Mouse (Mus musculus) embryonic fibroblast, embryonic 13.5 days (primary cell): ENCODE measurements around the gene Itln1.

Source experiments
- CTCF ChIP-seq: IDR thresholded peaks from 2 replicates; pipeline ENCODE4 v1.5.1; 2011; ENCODE audit warnings: mild to moderate bottlenecking, control low read depth, low read length, moderate library complexity, borderline replicate concordance; ENCODE audit not compliant: insufficient read depth
- POLR2A ChIP-seq: IDR thresholded peaks from 2 replicates; pipeline ENCODE4 v1.6.1; 2011; ENCODE audit warnings: low read depth, mild to moderate bottlenecking, control low read depth, low read length, moderate library complexity

GRCm38 (mm10) chr1:171551326-171551725, 16.2 kb upstream of the Itln1 start:
- no peak for TF ChIP-seq CTCF
- TF ChIP-seq POLR2A = no peak
